Mouse (Mus musculus) spleen, adult 2 months (tissue): Measurements from ENCODE around the gene Mettl13.

Experiments
- CTCF ChIP-seq: fragments of 200-500 bp; IDR thresholded peaks from 2 replicates; pipeline ENCODE4 v1.5.1; 2011; ENCODE audit warnings: mild to moderate bottlenecking, inconsistent platforms; ENCODE audit not compliant: insufficient read depth, insufficient read length, insufficient replicate concordance; ENCODE audit errors: extremely low read depth
- POLR2A ChIP-seq: fragments of 200-500 bp; IDR thresholded peaks from 2 replicates; pipeline ENCODE4 v1.6.1; 2011; ENCODE audit warnings: low read depth, low read length, inconsistent platforms

GRCm38 (mm10) chr1:162575098-162575497, 26.7 kb upstream of the Mettl13 start:
- TF ChIP-seq CTCF = no peak
- TF ChIP-seq POLR2A = no peak
